Mouse (Mus musculus) intestine, embryonic 16.5 days (tissue): Measurements from ENCODE around the gene Krt87. TPM values are rescaled to one million over a fixed set of nuclear protein-coding genes. Genes with fewer than 3 reads are reported as not detected.
A peak's percentile ranks its signal among the peaks of the same experiment; 100 is the strongest.

Experiments used
- ATAC-seq: fragments of 200-750 bp; cut with Nextera tagmentation; 2 replicates; pipeline ENCODE4 v1.8.0; 2017; ENCODE audit warnings: moderate TSS enrichment, moderate library complexity
- H3K27ac ChIP-seq: fragments of 300-500 bp; sonication (generic); 2 replicates; pipeline ENCODE4 v1.5.1; 2014; ENCODE audit warnings: mild to moderate bottlenecking, low read length
- H3K27me3 ChIP-seq: fragments of 300-500 bp; sonication (generic); replicated peaks from 2 replicates; pipeline ENCODE4 v1.6.1; 2014; ENCODE audit warnings: low read length, control low read depth, mixed read lengths; ENCODE audit not compliant: control insufficient read depth, insufficient read depth
- H3K36me3 ChIP-seq: fragments of 300-500 bp; sonication (generic); 2 replicates; pipeline ENCODE4 v1.6.1; 2014; ENCODE audit warnings: low read length, control low read depth; ENCODE audit not compliant: control insufficient read depth, insufficient read depth
- H3K4me1 ChIP-seq: fragments of 300-500 bp; sonication (generic); 2 replicates; pipeline ENCODE4 v1.6.1; 2014; ENCODE audit warnings: low read length, control low read depth, mixed read lengths; ENCODE audit not compliant: control insufficient read depth, insufficient read depth
- H3K4me2 ChIP-seq: fragments of 300-500 bp; sonication (generic); 2 replicates; pipeline ENCODE4 v1.6.1; 2014; ENCODE audit warnings: low read depth, low read length, control low read depth
- H3K4me3 ChIP-seq: fragments of 300-500 bp; sonication (generic); 2 replicates; pipeline ENCODE4 v1.5.1; 2014; ENCODE audit warnings: mild to moderate bottlenecking, low read length
- H3K9ac ChIP-seq: fragments of 300-500 bp; sonication (generic); 2 replicates; pipeline ENCODE4 v1.6.1; 2014; ENCODE audit warnings: low read depth, low read length
- H3K9me3 ChIP-seq: fragments of 300-500 bp; sonication (generic); 2 replicates; pipeline ENCODE4 v1.6.1; 2016; ENCODE audit warnings: low read length, control low read depth; ENCODE audit not compliant: control insufficient read depth
- WGBS: fragments of 180-500 bp; shearing (Covaris S2); extraction: QIAGEN DNeasy Blood & Tissue Kit; methylation state at CpG from one replicate; pipeline ENCODE4 v1.1.7; 2014; 5-methylcytosine and 5-hydroxymethylcytosine counted together
- polyA plus RNA-seq: library from polyadenylated mRNA; unstranded; fragments of >200 nt; fragmentation: Nextera tagmentation; extraction: Ambion mirVana; gene quantifications from 2 replicates; pipeline ENCODE4 v1.2.1, GENCODE M21; 2015

Krt87 gene
- polyA plus RNA-seq: 0.38 and 0.48 TPM in 2 replicates

DNA sequence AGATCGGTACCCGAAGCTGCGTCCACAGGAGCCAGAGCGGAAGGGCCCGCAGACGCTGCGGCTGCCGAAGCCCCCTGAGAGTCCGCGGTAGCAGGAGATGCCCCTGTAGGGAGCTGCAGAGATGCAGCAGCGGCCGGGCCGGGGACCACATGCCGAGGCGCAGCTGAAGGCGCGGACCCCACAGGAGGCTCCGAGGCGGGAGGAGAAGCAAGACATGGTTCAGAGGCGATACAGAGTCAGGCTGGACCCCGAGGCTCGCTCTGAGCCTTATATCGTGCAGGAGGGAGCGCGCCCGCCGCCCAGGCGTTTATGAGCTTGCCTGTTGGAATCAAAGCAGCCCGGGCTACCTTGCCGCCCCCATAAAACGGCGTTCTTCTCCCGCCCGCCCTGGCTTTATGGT, at the start of gene Krt87:
Krt87 (minus strand) TSS at position 250 of the 400 bp plus-strand sequence.
- no peaks in the 10 kb centered on the region for H3K36me3 ChIP-seq
- no peaks in the 10 kb centered on the region for H3K9me3 ChIP-seq
- peaks cover 5% of the 10 kb centered on the region for H3K4me1 ChIP-seq
- no peak; the same call in 1 of the 2 replicates for ATAC-seq
- no peak within 1 kb of the TSS for H3K27ac ChIP-seq
- WGBS: 1% methylated on average over 34 of the region's 34 CpGs
- H3K9ac ChIP-seq: peak within 1 kb of the TSS; percentile 37; the same call in 1 of the 2 replicates
- H3K4me2 ChIP-seq: peak within 1 kb of the TSS; percentile 43
- peaks cover 17% of the 10 kb centered on the region for H3K27me3 ChIP-seq
- H3K4me3 ChIP-seq: peak within 1 kb of the TSS; percentile 29

DNA sequence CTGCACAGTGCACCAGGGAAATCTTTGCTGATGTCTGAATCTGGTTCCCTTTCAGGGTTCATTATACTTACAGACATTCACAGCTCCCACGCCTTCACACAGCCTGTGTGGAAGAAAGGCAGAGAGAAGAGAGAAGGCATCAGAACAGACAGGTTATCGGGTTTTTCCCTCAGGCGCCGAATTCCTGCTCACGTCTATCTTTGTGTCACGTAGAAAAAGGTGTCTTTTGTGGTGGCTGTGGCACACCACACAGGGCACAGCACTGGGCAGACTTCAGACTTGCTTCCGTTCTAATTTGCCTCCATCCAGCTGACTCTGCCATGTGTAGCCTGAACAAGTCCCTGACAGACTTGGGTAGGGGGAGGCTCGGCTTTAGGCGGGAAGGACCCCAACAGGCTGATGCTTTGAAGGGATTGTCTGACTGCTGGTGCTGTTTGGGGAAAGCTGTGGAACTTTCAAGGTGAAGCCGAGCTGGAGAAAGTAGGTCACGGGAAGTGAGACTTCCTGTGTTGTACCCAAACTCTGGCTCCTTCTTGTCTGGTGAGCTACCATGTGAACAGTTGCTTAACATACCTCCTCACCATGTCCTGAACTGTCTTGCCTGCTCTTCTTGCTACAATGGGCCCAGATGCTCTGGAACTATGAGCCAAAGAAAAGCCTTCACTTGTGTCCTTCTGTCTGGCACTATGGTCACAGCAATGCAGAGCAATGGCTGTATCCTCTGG, 47.5 kb upstream of the Krt87 start:
- no peaks in the 10 kb centered on the region for H3K27me3 ChIP-seq
- WGBS: 81% methylated on average over 11 of the region's 11 CpGs
- H3K36me3 ChIP-seq: no peaks in the 10 kb centered on the region
- H3K4me2 ChIP-seq: no peak overlapping the region
- no peaks in the 10 kb centered on the region for H3K4me1 ChIP-seq
- H3K9me3 ChIP-seq: no peaks in the 10 kb centered on the region
- no peak overlapping the region for H3K9ac ChIP-seq
- H3K4me3 ChIP-seq: no peak overlapping the region
- H3K27ac ChIP-seq: no peak overlapping the region
- no peak for ATAC-seq

DNA sequence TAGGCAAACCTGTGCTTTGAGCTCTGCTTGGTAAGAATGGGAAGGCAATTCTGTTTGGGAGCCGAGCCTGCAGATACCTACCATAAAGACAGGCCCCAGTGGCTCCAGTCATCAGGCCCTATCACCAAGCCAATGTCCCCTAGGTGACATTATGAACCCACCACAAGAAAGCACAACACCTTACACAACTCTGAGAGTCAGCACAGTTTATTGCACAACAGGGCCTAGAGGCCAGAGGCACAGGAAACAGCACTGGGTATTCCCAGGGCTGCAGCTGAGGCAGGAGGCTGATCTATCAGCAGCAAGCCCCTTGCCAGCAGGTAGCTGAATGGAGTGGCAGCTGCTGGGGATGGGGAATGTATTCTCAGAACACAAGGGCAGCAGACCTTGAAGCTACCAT, 46.3 kb upstream of the Krt87 start:
- Histone ChIP-seq H3K27me3 (no peaks in the 10 kb centered on the region), H3K4me3 (no peak overlapping the region), H3K36me3 (no peaks in the 10 kb centered on the region), H3K27ac (no peak overlapping the region), H3K4me1 (no peaks in the 10 kb centered on the region), H3K4me2 (no peak overlapping the region), H3K9ac (no peak overlapping the region), H3K9me3 (no peaks in the 10 kb centered on the region)
- WGBS: 62% methylated on average over 1 of the region's 1 CpGs
- ATAC-seq: no peak

DNA sequence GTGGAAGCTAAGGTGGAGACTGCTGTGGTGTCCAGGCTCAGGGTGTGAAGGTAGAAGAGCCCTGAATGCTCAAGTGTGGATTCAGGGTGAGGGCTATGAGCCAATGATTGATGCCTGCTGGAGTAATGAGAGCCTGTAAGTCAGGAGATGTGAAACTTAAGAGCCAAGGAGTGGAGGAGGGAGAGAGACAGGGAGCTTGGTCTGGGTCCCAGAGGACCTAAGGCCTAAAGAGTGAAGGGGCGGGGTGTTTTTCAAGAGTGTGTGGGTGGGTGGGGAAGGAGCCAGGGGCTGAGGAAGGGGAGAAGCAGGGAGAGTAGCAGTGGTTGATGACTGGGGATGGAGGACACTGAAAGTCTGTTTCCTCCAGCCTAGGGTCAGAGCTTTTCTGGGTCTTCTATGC, 45.0 kb upstream of the Krt87 start:
- no peak overlapping the region for H3K4me2 ChIP-seq
- 0 out of 2 replicates have a peak, but pooled peaks cover 8% of the 10 kb centered on the region for H3K4me1 ChIP-seq
- no peak overlapping the region for H3K4me3 ChIP-seq
- no peak overlapping the region for H3K9ac ChIP-seq
- no peaks in the 10 kb centered on the region for H3K9me3 ChIP-seq
- no peaks in the 10 kb centered on the region for H3K36me3 ChIP-seq
- 60% methylated on average over 1 of the region's 1 CpGs for WGBS
- H3K27me3 ChIP-seq: no peaks in the 10 kb centered on the region
- no peak for ATAC-seq
- no peak overlapping the region for H3K27ac ChIP-seq

DNA sequence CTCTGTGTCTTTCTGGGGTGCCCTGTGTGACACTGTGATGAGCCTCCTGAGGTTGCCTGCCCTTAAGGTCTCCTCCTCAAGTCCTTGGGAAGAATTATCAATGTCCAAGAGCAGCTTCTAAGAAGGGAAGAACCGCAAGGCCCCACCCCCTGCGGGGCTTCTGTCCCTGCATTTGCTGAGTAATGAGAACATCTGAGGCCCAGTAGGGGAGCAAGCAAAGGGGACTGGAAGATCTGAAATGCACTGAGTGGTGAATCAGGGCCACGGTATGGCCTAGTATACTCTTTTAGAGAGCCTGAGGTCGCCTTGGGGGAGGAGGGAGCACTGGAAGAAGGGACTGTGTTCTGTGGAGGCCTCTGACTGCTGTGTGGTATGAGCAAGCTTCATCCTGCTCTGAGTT, 43.5 kb upstream of the Krt87 start:
- H3K4me2 ChIP-seq: no peak overlapping the region
- no peak overlapping the region for H3K4me3 ChIP-seq
- H3K27ac ChIP-seq: no peak overlapping the region
- no peaks in the 10 kb centered on the region for H3K9me3 ChIP-seq
- H3K9ac ChIP-seq: no peak overlapping the region
- no peaks in the 10 kb centered on the region for H3K27me3 ChIP-seq
- ATAC-seq: no peak
- no peaks in the 10 kb centered on the region for H3K36me3 ChIP-seq
- WGBS: 38% methylated on average over 4 of the region's 4 CpGs
- 0 out of 2 replicates have a peak, but pooled peaks cover 8% of the 10 kb centered on the region for H3K4me1 ChIP-seq

DNA sequence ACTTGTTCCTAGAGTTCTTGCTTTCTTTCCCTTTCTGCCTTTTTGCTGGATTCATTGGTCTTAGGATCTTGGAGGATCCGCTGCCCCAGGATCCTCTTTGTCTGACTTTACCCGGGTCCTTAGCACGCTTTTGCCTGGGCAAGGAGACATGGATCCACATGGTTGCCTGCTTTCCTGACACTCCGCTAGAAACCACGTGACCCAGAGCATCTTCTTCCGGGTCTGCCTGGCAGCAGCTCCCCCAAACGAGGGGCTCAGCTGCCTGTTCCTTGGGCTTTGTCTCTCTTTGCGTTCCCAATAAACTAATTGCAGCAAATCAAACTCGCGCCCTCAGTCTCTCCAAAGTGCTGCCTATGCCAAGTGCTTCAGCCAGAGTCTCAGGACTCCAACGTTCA, 41.1 kb upstream of the Krt87 start:
- H3K36me3 ChIP-seq: no peaks in the 10 kb centered on the region
- H3K27me3 ChIP-seq: no peaks in the 10 kb centered on the region
- H3K4me1 ChIP-seq: 0 out of 2 replicates have a peak, but pooled peaks cover 8% of the 10 kb centered on the region
- H3K4me3 ChIP-seq: peak overlapping the region; percentile 40
- ATAC-seq: no peak
- peak overlapping the region; percentile 44 for H3K9ac ChIP-seq
- no peaks in the 10 kb centered on the region for H3K9me3 ChIP-seq
- 32% methylated on average over 11 of the region's 11 CpGs for WGBS
- H3K27ac ChIP-seq: no peak overlapping the region
- peak overlapping the region; percentile 56 for H3K4me2 ChIP-seq

DNA sequence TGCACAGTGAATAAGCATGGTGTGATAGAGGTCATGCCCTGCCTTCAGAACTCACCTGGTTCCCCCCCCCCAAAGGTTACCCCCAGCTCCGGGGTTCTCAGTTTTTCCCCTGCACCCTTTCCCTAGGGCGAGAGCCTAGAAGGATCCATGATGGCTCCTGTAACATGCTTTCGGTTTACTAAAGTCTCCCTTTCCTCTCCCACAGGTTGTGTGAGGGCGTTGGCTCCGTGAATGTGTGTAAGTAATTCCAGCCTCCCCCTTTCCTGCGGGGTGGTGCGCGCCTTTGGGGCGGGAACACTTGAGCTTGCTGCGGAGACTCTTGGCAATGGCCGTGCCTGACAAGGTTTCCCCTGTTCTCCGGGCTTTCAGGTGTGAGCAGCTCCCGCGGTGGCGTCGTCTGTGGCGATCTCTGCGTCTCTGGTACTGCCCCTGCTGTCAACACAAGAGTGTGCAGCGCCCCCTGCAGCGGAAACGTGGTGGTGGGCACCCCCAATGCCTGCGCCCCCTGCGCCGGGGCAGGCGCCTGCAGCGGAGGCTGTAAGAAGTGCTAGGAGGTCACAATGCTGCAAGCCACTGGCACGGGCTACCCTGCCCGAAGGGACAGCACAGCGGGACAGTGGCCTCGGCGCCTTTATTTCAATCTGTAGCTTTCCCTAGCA, 40.5 kb upstream of the Krt87 start:
- H3K4me3 ChIP-seq: peak overlapping the region; percentile 40
- peak; percentile 16; the same call in 1 of the 2 replicates for ATAC-seq
- H3K36me3 ChIP-seq: no peaks in the 10 kb centered on the region
- no peak overlapping the region for H3K27ac ChIP-seq
- H3K4me2 ChIP-seq: peak overlapping the region; percentile 56
- H3K9ac ChIP-seq: peak overlapping the region; percentile 44
- no peaks in the 10 kb centered on the region for H3K27me3 ChIP-seq
- WGBS: 5% methylated on average over 31 of the region's 31 CpGs
- H3K4me1 ChIP-seq: 0 out of 2 replicates have a peak, but pooled peaks cover 8% of the 10 kb centered on the region
- H3K9me3 ChIP-seq: no peaks in the 10 kb centered on the region

DNA sequence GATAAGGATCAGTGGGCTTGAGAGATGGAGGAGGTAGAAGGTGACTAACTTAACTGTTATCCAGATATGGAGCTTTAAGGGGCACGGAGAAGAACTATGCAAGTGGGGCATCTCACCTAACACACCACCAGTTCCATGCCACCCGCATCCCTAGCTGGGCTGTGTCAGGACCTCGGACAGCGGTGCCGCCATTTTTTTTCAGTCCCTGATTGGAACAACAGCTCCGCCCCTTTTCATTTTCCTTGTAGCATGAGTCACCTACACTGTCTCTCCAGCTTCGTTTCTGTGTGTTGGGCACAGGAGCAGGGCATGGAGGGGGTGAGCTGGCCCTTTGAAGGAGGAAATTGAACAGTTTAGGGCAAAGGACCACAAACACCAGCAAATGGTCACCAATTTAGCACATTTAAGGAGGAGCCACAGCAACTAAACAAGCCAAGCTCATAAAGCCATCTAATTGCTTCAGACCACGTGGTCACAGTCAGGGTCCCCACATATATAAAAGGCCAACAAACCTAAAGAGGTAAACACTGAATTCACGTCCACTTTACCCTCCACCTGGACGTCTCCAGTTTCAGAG, 34.4 kb upstream of the Krt87 start, which contains the start of gene Krt86:
Krt86 (plus strand) TSS at position 527 of the 577 bp plus-strand sequence.
- WGBS: 24% methylated on average over 10 of the region's 10 CpGs
- H3K4me3 ChIP-seq: no peak within 1 kb of the TSS
- ATAC-seq: peak; percentile 38
- H3K4me1 ChIP-seq: no peaks in the 10 kb centered on the region
- H3K9me3 ChIP-seq: no peaks in the 10 kb centered on the region
- no peaks in the 10 kb centered on the region for H3K36me3 ChIP-seq
- no peak within 1 kb of the TSS for H3K27ac ChIP-seq
- H3K4me2 ChIP-seq: no peak within 1 kb of the TSS
- H3K9ac ChIP-seq: no peak within 1 kb of the TSS
- no peaks in the 10 kb centered on the region for H3K27me3 ChIP-seq

DNA sequence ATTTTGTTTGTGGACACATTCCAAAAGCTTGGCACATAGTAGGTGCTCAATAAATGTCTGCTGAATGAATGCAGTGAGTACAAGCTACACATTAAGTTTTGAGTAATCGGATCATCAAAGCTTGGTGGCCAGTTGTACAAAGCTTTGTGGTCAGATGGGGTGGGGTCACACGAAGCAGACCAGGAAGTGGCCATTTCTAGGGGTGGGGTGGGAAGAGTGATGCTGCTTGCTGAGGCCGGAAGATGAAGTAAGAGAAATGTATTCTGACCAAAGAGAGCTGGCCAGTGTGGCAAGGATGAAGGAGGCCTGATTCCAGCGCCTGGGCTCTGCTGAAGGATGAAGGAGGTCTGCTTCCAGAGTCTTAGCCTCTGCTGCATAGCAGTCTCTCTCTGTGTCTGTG, 30.5 kb upstream of the Krt87 start:
- H3K4me2 ChIP-seq: no peak overlapping the region
- 82% methylated on average over 4 of the region's 4 CpGs for WGBS

More for the DNA sequence above, 30.5 kb upstream of the Krt87 start:
- Histone ChIP-seq H3K4me1 (no peaks in the 10 kb centered on the region), H3K27ac (no peak overlapping the region), H3K9me3 (no peaks in the 10 kb centered on the region), H3K36me3 (no peaks in the 10 kb centered on the region), H3K9ac (no peak overlapping the region), H3K27me3 (no peaks in the 10 kb centered on the region), H3K4me3 (no peak overlapping the region)
- no peak for ATAC-seq
